Comparison of ENCODE assay signal across 8 mouse cellular contexts in genomic region chrX:7947900-7948492, GRCm38 (mm10). TPM values are rescaled to one million over a fixed set of nuclear protein-coding genes. Genes with fewer than 3 reads are reported as not detected.
DNase-seq lines count a peak whose midpoint lies in the region; ATAC-seq and TF ChIP-seq lines count a peak whose summit lies in the region.

No protein-coding gene starts in this region.

- H3K4me1 ChIP-seq in MEL (ENCODE audit: control insufficient read depth in 1 of 2, insufficient read depth in 2 of 2, low read length in 2 of 2) = peaks cover 3 to 8% of the 10 kb centered on the region in 2 experiments; a peak in 3 of 4 replicates
- H3K4me1 ChIP-seq in cerebellum, adult 2 months (ENCODE audit: control insufficient read depth, insufficient read depth, low read length) = no peaks in the 10 kb centered on the region
- H3K4me1 ChIP-seq in forebrain, postnatal 0 days (ENCODE audit: insufficient read depth) = no peaks in the 10 kb centered on the region
- no peaks in the 10 kb centered on the region for H3K4me1 ChIP-seq in lung, embryonic 15.5 days

- no peak for TF ChIP-seq RAD21 in MEL (IDR thresholded peaks at IDR 0.05; ENCODE audit: low read depth, low read length)

- no peaks in the 10 kb centered on the region for H3K27me3 ChIP-seq in MEL (ENCODE audit: control insufficient read depth in 1 of 2, insufficient read depth in 2 of 2, low read length in 2 of 2)
- no peaks in the 10 kb centered on the region for H3K27me3 ChIP-seq in cerebellum, adult 2 months (ENCODE audit: control insufficient read depth, insufficient read depth, low read length)
- H3K27me3 ChIP-seq in forebrain, postnatal 0 days (ENCODE audit: insufficient read depth, low read length) = no peaks in the 10 kb centered on the region
- H3K27me3 ChIP-seq in lung, embryonic 15.5 days = no peaks in the 10 kb centered on the region

- H3K79me2 ChIP-seq in MEL (ENCODE audit: control insufficient read depth, insufficient read depth, low read length, poor library complexity) = no peaks in the 10 kb centered on the region

- no peaks in the 10 kb centered on the region for H3K9me3 ChIP-seq in MEL (replicated peaks; ENCODE audit: insufficient read depth, low read length)
- no peaks in the 10 kb centered on the region for H3K9me3 ChIP-seq in forebrain, postnatal 0 days (ENCODE audit: low read length)
- no peaks in the 10 kb centered on the region for H3K9me3 ChIP-seq in lung, embryonic 15.5 days

- peak overlapping the region; percentile 42 for H3K4me2 ChIP-seq in forebrain, postnatal 0 days (ENCODE audit: low read depth)
- peak overlapping the region; percentile 56 for H3K4me2 ChIP-seq in lung, embryonic 15.5 days

- TF ChIP-seq CTCF in MEL (IDR thresholded peaks at IDR 0.05 in 2 of 3, conservative IDR thresholded peaks at IDR 0.05 in 1 of 3; ENCODE audit: control insufficient read depth in 1 of 3, insufficient read depth in 1 of 3, low read depth in 2 of 3, low read length in 3 of 3, poor library complexity in 1 of 3, severe bottlenecking in 1 of 3) = no peak
- TF ChIP-seq CTCF in cerebellum, adult 2 months (IDR thresholded peaks at IDR 0.05; ENCODE audit: borderline replicate concordance, insufficient read depth, low read depth, low read length) = no peak
- TF ChIP-seq CTCF in forebrain, postnatal 0 days (IDR thresholded peaks at IDR 0.05; ENCODE audit: low read depth) = no peak

- no peak overlapping the region for H3K27ac ChIP-seq in MEL (ENCODE audit: control insufficient read depth, low read depth, low read length)
- H3K27ac ChIP-seq in cerebellum, adult 2 months (ENCODE audit: insufficient read depth, low read length) = peak overlapping the region; percentile 65; the same call in 1 of the 2 replicates
- peak overlapping the region; percentile 72 for H3K27ac ChIP-seq in forebrain, postnatal 0 days (ENCODE audit: low read depth, low read length)
- 0 out of 2 replicates have a peak overlapping the region, but pooled peaks have one; percentile 19 for H3K27ac ChIP-seq in lung, embryonic 15.5 days

- 0 out of 4 replicates have a peak, but pooled peaks of 1 of the 2 experiments have one; percentile 1 for TF ChIP-seq POLR2A in MEL (IDR thresholded peaks at IDR 0.05; ENCODE audit: control insufficient read depth in 1 of 2, insufficient read depth in 1 of 2, low read depth in 1 of 2, low read length in 2 of 2, poor library complexity in 1 of 2)
- TF ChIP-seq POLR2A in cerebellum, adult 2 months (IDR thresholded peaks at IDR 0.05; ENCODE audit: borderline replicate concordance, insufficient read depth, low read length) = peak; percentile 32; the same call in 1 of the 2 replicates

- peak; percentile 99 for DNase-seq in MEL (ENCODE audit: low read depth, low spot score)
- DNase-seq in cerebellum, adult 2 months = peak; percentile 91 to 95
- DNase-seq in forebrain, postnatal 0 days = peak; percentile 95
- peak; percentile 94 for DNase-seq in heart, postnatal 4 days
- peak; percentile 93 to 96 for DNase-seq in layer of hippocampus, adult 8-10 months (ENCODE audit: low spot score in 2 of 2)
- DNase-seq in ovary, adult 18-20 months (ENCODE audit: low spot score) = peak; percentile 94
- peak; percentile 87 for DNase-seq in thymus, postnatal 0 days (ENCODE audit: low spot score)

- peak overlapping the region; percentile 47 to 78 for H3K4me3 ChIP-seq in MEL (ENCODE audit: control insufficient read depth in 1 of 2, insufficient read depth in 1 of 2, low read depth in 2 of 2, low read length in 2 of 2)
- peak overlapping the region; percentile 94 for H3K4me3 ChIP-seq in cerebellum, adult 2 months (replicated peaks; ENCODE audit: insufficient read depth, low read depth, low read length)
- H3K4me3 ChIP-seq in forebrain, postnatal 0 days (ENCODE audit: low read depth, low read length) = peak overlapping the region; percentile 48
- peak overlapping the region; percentile 53 for H3K4me3 ChIP-seq in lung, embryonic 15.5 days

- peak overlapping the region; percentile 49 for H3K9ac ChIP-seq in MEL (ENCODE audit: control insufficient read depth, low read depth, low read length, poor library complexity, severe bottlenecking)
- H3K9ac ChIP-seq in forebrain, postnatal 0 days = peak overlapping the region; percentile 53
- peak overlapping the region; percentile 42; the same call in 1 of the 2 replicates for H3K9ac ChIP-seq in lung, embryonic 15.5 days

- WGBS in cerebellum, adult 2 months = 7% methylated on average over 38 of the region's 38 CpGs
- 22% methylated on average over 38 of the region's 38 CpGs for WGBS in forebrain, postnatal 0 days
- WGBS in lung, embryonic 15.5 days = 13% methylated on average over 38 of the region's 38 CpGs

- peak; percentile 98 for ATAC-seq in forebrain, postnatal 0 days
- peak; percentile 99 for ATAC-seq in lung, embryonic 15.5 days (ENCODE audit: borderline replicate concordance, extremely low read depth, low FRiP score, low TSS enrichment)

- H3K36me3 ChIP-seq in MEL (ENCODE audit: control insufficient read depth in 1 of 2, insufficient read depth in 2 of 2, low read length in 2 of 2) = peaks cover 0 to 4% of the 10 kb centered on the region in 2 experiments; a peak in 1 of 4 replicates
- H3K36me3 ChIP-seq in forebrain, postnatal 0 days (ENCODE audit: insufficient read depth) = no peaks in the 10 kb centered on the region
- no peaks in the 10 kb centered on the region; the same call in 1 of the 2 replicates for H3K36me3 ChIP-seq in lung, embryonic 15.5 days

- TF ChIP-seq EP300 in MEL (IDR thresholded peaks at IDR 0.05; ENCODE audit: low read depth in 1 of 2, low read length in 2 of 2) = peak in 1 of 2 experiments; percentile 25; a peak in 1 of 4 replicates

TF ChIP-seq in MEL, 35 proteins besides CTCF, POLR2A, EP300 and RAD21 (continues in another document):
- 0 out of 2 replicates have a peak, but pooled peaks have one; percentile 20 for TF ChIP-seq TCF12 (IDR thresholded peaks at IDR 0.05; ENCODE audit: low read depth, low read length)

RNA-seq across cellular contexts. Expression of gene Hdac6, which starts 0.3 kb away (rescaled TPM):
- 6.3 and 7.8 TPM in 2 replicates for total RNA-seq in MEL (2012; rRNA removed)
- polyA plus RNA-seq in MEL (2012; ENCODE audit: insufficient read depth in 1 of 2, insufficient read length in 2 of 2, low read depth in 1 of 2, low replicate concordance in 2 of 2, missing spikeins in 1 of 2) = 10 to 100 TPM in 1 of 2 experiments, not detected in 1; 19.7 TPM
- 66.2 and 71.0 TPM in 2 replicates for polyA plus RNA-seq in cerebellum, adult 2 months (2012; rRNA removed)
- 62.3 and 87.3 TPM in 2 replicates for total RNA-seq in forebrain, postnatal 0 days (2014; rRNA removed)
- 42.3 and 51.8 TPM in 2 replicates for polyA plus RNA-seq in forebrain, postnatal 0 days (2015; fragmentation: Nextera tagmentation; extraction: Ambion mirVana)
- 10 to 100 TPM; 30.3 to 32.8 TPM for total RNA-seq in heart, postnatal 4 days (2021)
- total RNA-seq in layer of hippocampus, adult 8-10 months (2022) = 10 to 100 TPM; 45.6 to 50.1 (median 47.6) TPM
- polyA plus RNA-seq in lung, embryonic 15.5 days (2015; fragmentation: Nextera tagmentation; extraction: Ambion mirVana) = 24.1 and 26.8 TPM in 2 replicates
- 10.0 and 10.3 TPM in 2 replicates for polyA plus RNA-seq in thymus, postnatal 0 days (2015; fragmentation: Nextera tagmentation; extraction: Ambion mirVana)

RNA-seq across cellular contexts. Expression of gene Eras, which starts 19.6 kb away (rescaled TPM):
- not detected in 2 replicates for total RNA-seq in MEL (2012; rRNA removed)
- polyA plus RNA-seq in MEL (2012; ENCODE audit: insufficient read depth in 1 of 2, insufficient read length in 2 of 2, low read depth in 1 of 2, low replicate concordance in 2 of 2, missing spikeins in 1 of 2) = not detected
- not detected in 2 replicates for polyA plus RNA-seq in cerebellum, adult 2 months (2012; rRNA removed)
- total RNA-seq in forebrain, postnatal 0 days (2014; rRNA removed) = not detected in 2 replicates
- polyA plus RNA-seq in forebrain, postnatal 0 days (2015; fragmentation: Nextera tagmentation; extraction: Ambion mirVana) = not detected in 2 replicates
- not detected for total RNA-seq in heart, postnatal 4 days (2021)
- not detected for total RNA-seq in layer of hippocampus, adult 8-10 months (2022)
- not detected in 2 replicates for polyA plus RNA-seq in lung, embryonic 15.5 days (2015; fragmentation: Nextera tagmentation; extraction: Ambion mirVana)
- not detected in 2 replicates for polyA plus RNA-seq in thymus, postnatal 0 days (2015; fragmentation: Nextera tagmentation; extraction: Ambion mirVana)

RNA-seq across cellular contexts. Expression of gene Pcsk1n, which starts 28.4 kb away (rescaled TPM):
- total RNA-seq in MEL (2012; rRNA removed) = not detected in 2 replicates
- polyA plus RNA-seq in MEL (2012; ENCODE audit: insufficient read depth in 1 of 2, insufficient read length in 2 of 2, low read depth in 1 of 2, low replicate concordance in 2 of 2, missing spikeins in 1 of 2) = not detected
- polyA plus RNA-seq in cerebellum, adult 2 months (2012; rRNA removed) = 395 and 461 TPM in 2 replicates
- total RNA-seq in forebrain, postnatal 0 days (2014; rRNA removed) = 69.6 and 85.4 TPM in 2 replicates
- polyA plus RNA-seq in forebrain, postnatal 0 days (2015; fragmentation: Nextera tagmentation; extraction: Ambion mirVana) = 344 and 434 TPM in 2 replicates
- total RNA-seq in heart, postnatal 4 days (2021) = not detected
- 100 to 1,000 TPM; 321 to 373 (median 344) TPM for total RNA-seq in layer of hippocampus, adult 8-10 months (2022)
- polyA plus RNA-seq in lung, embryonic 15.5 days (2015; fragmentation: Nextera tagmentation; extraction: Ambion mirVana) = 0.86 and 1.9 TPM in 2 replicates
- polyA plus RNA-seq in thymus, postnatal 0 days (2015; fragmentation: Nextera tagmentation; extraction: Ambion mirVana) = 0.18 and 0.21 TPM in 2 replicates

RNA-seq across cellular contexts. Expression of gene Gata1, which starts 29.9 kb away (rescaled TPM):
- 321 and 385 TPM in 2 replicates for total RNA-seq in MEL (2012; rRNA removed)
- 100 to 1,000 TPM; 128 to 496 TPM for polyA plus RNA-seq in MEL (2012; ENCODE audit: insufficient read depth in 1 of 2, insufficient read length in 2 of 2, low read depth in 1 of 2, low replicate concordance in 2 of 2, missing spikeins in 1 of 2)
- not detected in 2 replicates for polyA plus RNA-seq in cerebellum, adult 2 months (2012; rRNA removed)
- total RNA-seq in forebrain, postnatal 0 days (2014; rRNA removed) = 0.15 TPM in 1 of 2 replicates, not detected in the other
- not detected in 2 replicates for polyA plus RNA-seq in forebrain, postnatal 0 days (2015; fragmentation: Nextera tagmentation; extraction: Ambion mirVana)
- under 1 TPM in 1 of 2 experiments, not detected in 1; 0.14 TPM for total RNA-seq in heart, postnatal 4 days (2021)
- total RNA-seq in layer of hippocampus, adult 8-10 months (2022) = not detected
- polyA plus RNA-seq in lung, embryonic 15.5 days (2015; fragmentation: Nextera tagmentation; extraction: Ambion mirVana) = 1.4 and 1.9 TPM in 2 replicates
- 2.9 and 3.1 TPM in 2 replicates for polyA plus RNA-seq in thymus, postnatal 0 days (2015; fragmentation: Nextera tagmentation; extraction: Ambion mirVana)

RNA-seq across cellular contexts. Expression of gene Gm10490, which starts 38.7 kb away (rescaled TPM):
- not detected in 2 replicates for total RNA-seq in MEL (2012; rRNA removed)
- polyA plus RNA-seq in MEL (2012; ENCODE audit: insufficient read depth in 1 of 2, insufficient read length in 2 of 2, low read depth in 1 of 2, low replicate concordance in 2 of 2, missing spikeins in 1 of 2) = not detected
- polyA plus RNA-seq in cerebellum, adult 2 months (2012; rRNA removed) = not detected in 2 replicates
- 1.2 TPM in 1 of 2 replicates, not detected in the other for total RNA-seq in forebrain, postnatal 0 days (2014; rRNA removed)
- not detected in 2 replicates for polyA plus RNA-seq in forebrain, postnatal 0 days (2015; fragmentation: Nextera tagmentation; extraction: Ambion mirVana)
- not detected for total RNA-seq in heart, postnatal 4 days (2021)
- total RNA-seq in layer of hippocampus, adult 8-10 months (2022) = not detected
- polyA plus RNA-seq in lung, embryonic 15.5 days (2015; fragmentation: Nextera tagmentation; extraction: Ambion mirVana) = not detected in 2 replicates
- not detected in 2 replicates for polyA plus RNA-seq in thymus, postnatal 0 days (2015; fragmentation: Nextera tagmentation; extraction: Ambion mirVana)

Comparison
In these comparisons a context has a peak if more than half of its experiments do, and no peak if none do; other contexts are left out.
1. RNA of gene Pcsk1n, which starts 28.4 kb away (polyA plus RNA-seq): 395 to 461 TPM in cerebellum, adult 2 months and 344 to 434 TPM in forebrain, postnatal 0 days; 0.86 to 1.9 TPM in lung, embryonic 15.5 days, 0.18 to 0.21 TPM in thymus, postnatal 0 days and not detected in MEL; every median in the first group is over 100 times any median in the second.
2. Peak in every context shown above with its lines, with median percentiles within 50 percentile points of each other: DNase-seq, H3K4me3 ChIP-seq and H3K9ac ChIP-seq.